Mouse (Mus musculus) heart, adult 11 months (tissue): ENCODE results near the gene Fcgr1.
"Not testable (repeated sequence)": the region's sequence is repeated elsewhere in the genome, so short reads cannot be mapped to it uniquely, and the experiment has no call there.

Source experiments
- DNase-seq: peaks from one replicate; pipeline ENCODE4 v3.0.0; 2022

Fcgr1 gene

DNA sequence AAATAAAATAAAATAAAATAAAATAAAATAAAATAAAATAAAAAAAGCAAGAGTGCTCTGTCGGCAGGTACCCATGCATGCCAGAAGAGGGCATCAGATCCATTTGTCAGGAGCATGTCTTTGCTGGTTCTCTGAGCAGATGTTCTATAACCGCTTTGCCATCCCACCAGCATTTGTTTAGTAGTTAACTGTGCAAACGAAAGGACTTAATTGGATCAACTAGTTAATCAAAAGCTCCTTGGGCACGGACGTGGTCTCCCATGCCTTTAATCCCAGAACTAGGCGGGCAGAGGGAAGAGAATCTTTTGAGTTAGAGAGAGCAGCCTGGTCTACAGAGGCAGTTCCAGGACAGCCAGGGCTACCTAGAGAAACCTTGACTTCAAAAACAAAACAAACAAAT, 33.4 kb upstream of the Fcgr1 start:
- peak; percentile 86 for DNase-seq

DNA sequence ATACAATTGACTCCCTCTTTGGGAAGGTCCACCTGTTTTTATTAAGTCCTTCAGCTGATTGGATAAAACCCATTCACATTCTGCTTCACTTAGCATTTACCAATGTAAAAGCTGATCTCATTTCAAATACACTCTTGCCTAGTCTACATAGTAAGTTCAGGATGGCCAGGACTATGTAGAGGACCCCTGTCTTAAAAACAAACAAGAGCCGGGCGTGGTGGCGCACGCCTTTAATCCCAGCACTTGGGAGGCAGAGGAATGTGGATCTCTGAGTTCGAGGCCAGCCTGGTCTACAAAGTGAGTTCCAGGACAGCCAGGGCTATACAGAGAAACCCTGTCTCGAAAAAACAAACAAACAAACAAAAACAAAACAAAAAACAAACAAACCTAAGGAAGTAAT, 30.0 kb upstream of the Fcgr1 start:
- peak; percentile 56 for DNase-seq

DNA sequence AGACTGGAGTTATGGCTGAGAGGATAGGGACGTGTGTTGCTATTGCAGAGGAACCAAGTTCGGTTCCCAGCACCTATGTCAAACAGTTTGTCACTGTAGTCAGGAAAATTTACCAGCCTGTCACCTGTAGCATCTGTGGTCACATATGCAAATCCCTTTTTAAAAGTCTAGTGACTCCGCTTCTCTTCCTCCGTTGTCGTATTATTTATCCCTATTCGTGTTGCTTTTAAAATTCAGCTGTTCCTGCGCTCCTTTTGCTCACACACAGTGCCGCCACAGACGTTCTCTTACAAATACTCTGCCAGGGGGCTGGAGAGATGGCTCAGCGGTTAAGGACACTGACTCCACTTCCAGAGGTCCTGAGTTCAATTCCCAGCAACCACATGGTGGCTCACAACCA, 28.8 kb upstream of the Fcgr1 start:
- peak; percentile 60 for DNase-seq

DNA sequence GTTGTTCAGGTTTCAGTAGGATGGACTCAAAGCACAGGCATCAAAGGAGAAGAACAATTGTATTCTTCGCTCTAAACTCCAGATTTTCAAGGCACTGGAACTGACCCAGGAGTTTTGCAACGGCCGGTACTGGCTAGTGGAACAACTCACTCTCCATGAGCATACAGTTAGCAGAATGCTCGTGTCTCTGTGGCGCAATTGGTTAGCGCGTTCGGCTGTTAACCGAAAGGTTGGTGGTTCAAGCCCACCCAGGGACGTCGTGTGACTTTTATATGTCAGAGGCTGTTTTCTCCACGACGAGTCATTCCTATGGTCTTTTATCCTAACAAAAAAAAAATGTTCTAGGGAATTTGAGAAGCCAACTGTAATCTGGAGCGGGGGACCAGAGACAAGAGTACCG, 28.1 kb upstream of the Fcgr1 start:
- DNase-seq: peak; percentile 87

DNA sequence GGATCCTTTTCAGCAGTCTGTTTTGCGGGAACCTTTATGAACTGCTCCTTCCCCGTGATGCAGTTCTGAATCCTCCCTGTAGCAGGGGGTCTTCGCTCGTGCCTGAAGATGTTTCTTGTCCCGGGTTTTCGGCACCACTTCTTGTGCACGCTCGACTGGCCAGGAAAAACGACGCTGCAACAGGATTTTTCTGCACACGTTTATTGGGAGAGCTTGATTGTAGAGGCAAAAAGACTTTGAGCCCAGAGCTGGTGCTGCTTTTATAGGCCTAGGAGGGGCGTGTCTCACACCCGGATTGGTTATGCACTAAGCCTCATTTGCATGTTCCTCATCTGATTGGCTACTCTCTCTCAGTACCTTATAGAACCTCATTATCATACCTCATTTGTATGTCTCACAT, 26.2 kb upstream of the Fcgr1 start:
- DNase-seq: peak; percentile 46

DNA sequence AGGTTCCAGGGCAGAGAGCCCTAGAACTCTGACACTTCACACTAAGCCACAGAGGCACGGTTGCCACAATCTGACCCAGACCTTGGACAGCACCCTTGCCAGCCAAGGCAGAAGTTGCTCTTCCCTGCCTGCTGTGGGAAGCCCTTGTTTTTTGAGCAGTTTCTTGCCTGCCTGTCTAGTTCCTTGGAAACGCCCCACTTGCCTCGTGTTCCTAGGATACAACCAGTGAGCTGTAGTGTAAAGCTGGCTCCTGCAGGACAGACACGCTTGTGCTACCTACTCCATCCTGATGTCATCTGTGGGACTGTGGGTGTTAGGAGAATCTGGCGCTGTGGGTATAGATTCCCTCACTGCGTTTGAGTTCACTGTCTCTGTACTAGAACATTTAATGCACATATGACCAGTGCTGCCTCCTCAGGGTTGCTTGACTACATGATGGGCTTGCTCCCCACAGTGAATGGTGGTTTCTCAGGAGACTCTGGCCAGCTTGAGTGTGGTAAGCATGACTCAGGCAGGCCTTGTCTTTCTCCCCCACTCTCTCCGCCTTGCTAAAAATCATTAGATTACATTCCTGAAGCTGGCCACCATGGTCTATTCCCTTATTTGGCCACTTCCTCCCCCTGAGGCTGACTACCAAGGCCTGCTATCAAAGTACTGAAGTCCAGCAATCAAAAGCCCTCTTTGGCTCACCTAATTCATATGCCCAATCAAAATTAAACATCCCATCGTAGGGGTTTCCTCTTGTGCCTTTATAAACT, 18.8 kb upstream of the Fcgr1 start:
- DNase-seq: peak; percentile 64

DNA sequence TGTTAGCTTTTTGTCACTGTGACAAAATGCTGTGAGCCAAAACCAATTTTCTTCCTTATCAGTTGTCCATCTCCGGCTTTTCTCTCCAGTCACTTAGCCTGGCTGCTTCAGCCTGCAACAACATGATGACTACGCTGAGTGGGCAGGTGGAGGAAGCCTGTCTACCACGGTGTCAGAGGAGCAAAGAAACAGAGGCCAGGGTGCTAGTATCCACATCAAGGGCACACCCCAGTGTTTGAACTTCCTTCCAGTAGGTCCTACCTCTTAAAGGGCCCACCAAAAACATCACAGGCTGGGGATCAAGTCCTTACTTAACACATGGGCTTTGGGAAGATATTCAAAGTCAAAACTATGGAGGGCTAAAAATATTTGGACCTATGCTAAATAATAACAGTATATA, 15.7 kb upstream of the Fcgr1 start:
- peak; percentile 80 for DNase-seq

DNA sequence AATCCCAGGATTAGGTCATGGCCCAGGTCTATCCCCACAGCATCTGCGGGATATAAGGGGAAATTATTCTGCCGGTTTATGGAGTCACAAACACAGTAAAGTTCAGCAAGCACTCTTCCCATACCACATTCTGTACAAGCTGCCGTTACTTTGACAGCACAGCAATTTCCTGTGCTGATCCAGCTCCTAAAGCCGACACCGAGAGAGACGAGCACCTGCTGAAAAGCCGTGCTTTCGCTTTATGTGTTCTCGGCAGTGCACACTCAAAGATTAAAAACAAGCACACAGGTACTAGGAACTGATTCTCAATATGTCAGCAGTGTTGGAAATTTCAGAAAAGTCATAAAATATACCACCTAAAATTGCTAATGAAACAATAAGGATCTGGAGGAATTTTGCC, 12.7 kb upstream of the Fcgr1 start:
- DNase-seq: peak; percentile 76

DNA sequence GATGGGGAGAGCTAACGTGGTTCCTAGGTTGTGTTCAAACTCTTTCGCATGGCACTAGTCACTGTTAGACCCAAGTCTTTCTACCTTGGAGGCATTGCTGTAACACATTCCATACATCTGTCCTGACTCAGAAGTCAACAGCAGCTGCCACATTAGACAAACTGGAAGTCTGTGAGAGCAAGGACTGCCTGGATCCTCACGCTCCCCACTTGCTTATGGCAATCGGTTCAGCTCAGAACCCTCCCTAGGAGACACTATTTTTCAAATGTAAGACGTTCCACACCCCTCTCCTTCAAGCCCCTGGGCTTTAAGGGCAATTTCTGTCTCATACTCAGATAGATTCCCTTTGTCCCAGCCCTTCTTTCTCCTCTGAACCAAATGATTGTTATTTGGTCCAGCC, 8.3 kb upstream of the Fcgr1 start:
- peak; percentile 58 for DNase-seq

DNA sequence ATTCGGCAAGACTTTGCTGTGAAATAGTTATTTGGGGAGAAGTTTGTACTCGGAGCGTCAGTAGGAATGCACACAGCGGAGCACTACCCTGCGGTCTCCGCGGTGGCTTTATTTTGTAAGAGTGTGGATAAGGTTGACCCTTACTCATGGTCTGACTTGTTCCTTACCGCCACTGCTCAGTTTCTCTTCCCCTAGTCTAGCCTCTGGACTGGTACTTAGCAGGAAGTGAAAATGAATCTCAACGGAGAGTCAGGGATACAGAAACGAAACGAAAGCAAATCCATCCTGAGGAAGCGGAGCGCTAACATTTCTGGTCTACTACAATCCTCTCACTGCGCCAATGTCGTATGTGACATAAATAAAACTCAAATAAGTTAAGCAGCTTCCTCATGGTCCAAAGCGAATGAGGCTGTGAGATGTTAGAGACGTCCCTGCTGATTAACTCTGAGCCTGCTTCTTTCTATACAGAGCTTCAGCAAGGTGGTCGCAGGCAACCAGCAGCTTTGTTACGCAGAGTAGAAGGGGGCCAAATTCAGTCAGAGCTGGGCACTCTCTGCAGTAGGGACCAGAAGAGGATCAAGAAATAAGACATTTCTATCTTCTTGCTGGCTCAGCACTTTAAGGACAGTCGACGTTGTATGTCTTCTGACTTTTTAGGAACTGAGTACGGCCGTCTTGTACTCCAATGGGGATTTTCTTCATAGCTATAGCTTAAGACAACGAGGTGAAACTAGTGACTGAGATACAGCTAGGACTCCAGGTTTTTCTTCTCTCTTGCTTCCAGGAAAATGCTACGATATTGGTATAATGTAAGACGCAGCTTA, 7.1 kb upstream of the Fcgr1 start:
- peak; percentile 96 for DNase-seq

DNA sequence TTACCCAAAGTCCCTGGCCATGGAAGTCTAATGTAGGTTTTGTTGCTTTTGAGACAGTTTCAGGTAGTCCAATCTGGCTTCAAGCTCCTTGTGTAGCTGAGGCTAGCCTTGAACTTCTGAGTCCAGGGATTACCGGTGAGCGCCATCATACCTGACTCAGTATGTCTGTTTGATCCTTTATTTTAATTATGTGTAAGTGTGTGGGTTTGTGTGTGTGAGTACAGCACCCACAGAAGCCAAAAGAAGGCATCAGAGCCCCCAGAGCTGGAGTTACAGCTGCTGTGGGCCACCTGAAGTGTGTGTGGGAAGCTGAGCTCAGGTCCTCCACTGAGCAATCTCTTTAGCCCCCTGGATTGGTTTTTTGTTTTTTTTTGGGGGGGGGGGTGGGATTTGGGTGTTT, 5.8 kb upstream of the Fcgr1 start:
- peak; percentile 61 for DNase-seq

DNA sequence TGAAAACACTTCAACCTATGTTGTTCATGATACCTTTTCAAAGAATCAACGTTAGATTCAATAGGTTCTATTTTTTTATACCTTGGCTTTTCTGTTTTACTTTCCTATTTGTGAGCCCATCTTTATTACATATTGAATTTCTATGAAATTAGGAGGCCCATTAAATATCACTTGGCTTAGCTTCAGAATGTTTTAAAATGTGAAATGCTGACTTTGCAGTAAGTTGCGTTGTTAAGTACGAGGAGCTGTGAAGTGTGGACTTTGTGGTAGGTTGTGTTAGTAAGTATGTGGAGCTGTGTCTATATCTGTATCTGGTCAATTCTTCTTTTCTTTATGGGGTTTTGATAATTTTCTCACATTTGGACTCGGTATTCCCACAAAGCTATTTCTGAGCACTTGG, 4.6 kb upstream of the Fcgr1 start:
- no peak for DNase-seq

DNA sequence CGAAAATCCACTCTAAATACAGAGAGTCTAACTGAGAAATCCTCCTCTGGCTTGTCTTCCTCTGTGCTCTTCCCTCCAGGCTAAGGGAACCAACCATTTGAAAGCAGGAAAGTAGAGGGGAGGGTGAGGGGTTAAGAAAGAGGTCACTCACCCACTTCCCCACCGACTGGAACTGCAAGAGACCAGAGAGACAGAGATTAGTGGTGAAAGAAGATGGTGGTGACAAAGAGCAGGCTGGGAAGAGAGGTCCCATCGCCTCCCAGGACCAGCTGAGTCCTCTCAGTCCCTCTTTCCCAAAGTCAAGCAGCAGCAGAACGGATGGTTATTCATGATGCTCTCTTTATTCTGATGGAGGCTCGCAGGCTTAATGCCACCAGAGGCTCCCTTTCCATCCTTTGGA, 401 bp downstream of the Fcgr1 start:
- DNase-seq: peak; percentile 55

DNA sequence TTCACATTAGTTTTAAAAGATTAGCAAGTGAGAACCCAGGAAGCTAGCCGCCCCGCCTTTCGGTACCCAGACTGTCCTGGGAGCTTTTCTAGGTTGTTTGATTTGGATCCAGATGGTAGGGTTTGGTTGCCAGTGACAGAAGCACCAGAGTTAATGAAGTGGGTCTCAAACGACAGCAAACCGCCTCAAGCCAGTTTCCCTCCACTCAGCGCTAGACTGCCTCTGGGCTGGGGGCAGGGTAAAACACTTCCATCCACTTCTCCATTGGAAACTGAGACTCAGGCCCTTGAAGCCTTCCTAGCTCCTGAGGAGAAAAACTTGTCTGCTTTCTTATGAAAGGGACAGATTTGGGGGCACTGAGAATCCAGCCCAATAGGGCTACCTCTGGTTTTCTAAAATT, 1.1 kb downstream of the Fcgr1 start:
- no peak for DNase-seq

DNA sequence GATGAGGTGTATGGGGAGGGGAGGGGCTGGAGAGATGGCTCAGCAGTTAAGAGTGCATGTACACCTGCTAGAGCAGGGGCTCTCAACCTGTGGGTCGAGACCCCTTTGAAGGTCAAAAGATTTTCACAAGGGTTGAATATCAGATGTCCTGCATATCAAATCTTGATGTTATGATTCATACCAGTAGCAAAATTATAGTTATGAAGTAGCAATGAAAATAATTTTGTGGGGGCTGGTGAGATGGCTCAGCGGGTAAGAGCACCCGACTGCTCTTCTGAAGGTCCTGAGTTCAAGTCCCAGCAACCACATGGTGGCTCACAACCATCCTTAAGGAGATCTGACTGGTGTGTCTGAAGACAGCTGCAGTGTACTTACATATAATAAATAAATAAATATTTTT, 3.0 kb downstream of the Fcgr1 start:
- DNase-seq: not testable (repeated sequence)

DNA sequence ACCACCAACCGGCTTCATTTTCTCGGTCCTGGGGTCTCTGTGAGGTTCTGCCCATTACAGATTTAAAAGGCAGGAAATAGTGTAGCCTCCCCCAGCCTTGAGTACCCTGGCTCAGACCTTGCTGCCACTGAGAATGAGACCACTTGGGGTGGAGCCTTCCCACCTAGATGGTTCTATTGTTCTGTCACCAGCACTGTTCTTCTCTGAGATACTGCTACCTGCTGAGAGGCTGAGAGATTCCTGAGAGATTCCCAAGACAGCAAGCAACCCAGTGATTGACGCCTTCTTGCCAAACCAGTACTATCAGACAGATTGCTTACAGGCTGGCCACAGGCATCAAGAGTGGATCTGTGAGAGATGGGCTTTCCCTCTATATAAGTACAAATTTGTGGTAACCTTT, 4.6 kb downstream of the Fcgr1 start:
- DNase-seq: no peak

DNA sequence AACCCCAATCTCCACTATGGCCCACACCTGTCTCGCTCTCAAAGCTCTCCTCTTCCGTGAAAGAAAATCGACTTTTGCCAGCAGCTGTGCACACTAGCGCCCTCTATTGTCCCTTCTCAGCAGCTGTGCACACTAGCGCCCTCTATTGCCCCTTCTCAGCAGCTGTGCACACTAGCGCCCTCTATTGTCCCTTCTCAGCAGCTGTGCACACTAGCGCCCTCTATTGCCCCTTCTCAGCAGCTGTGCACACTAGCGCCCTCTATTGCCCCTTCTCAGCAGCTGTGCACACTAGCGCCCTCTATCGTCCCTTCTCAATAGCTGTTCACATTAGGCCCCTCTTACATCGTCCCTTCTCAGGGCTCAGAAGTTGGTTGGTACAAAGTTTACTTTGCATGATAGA, 6.4 kb downstream of the Fcgr1 start:
- DNase-seq: not testable (repeated sequence)

DNA sequence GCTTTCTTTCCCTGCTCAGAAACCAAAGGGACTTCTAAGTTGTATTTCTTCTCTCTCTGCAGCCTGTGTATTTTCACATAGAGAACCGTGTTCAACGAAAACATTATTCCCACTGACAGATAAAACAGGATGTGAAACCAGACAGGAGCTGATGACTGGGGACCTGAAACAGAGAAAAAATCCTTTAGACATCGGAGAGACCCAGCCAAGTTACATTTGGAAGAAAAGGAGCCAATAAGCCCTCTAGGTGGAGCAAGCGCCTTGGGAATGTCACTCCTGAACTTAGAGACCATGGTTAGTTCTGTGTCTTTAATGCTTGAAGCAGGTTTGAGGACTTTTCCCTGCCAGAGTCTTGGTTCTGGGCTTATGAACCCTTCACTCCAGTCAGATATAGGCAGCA, 9.3 kb downstream of the Fcgr1 start:
- DNase-seq: no peak

DNA sequence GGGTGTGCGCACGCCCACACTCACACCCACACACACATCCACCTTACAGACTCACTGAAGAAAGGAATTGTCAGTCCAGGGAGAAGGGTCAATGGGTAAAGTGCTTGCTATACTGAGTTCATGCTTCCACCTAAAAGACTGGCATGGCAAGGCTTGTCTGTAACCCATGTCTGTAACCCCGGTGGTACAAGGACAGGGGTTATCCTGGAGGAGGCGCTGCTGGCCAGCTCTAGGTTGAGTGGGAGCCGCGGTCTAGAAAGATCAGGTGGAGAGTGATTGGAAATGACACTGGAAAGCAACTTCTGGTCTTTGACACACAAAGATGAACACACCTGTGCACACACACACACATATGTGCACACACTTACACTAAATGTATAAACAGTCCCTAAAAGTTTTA, 13.1 kb downstream of the Fcgr1 start:
- DNase-seq: no peak

DNA sequence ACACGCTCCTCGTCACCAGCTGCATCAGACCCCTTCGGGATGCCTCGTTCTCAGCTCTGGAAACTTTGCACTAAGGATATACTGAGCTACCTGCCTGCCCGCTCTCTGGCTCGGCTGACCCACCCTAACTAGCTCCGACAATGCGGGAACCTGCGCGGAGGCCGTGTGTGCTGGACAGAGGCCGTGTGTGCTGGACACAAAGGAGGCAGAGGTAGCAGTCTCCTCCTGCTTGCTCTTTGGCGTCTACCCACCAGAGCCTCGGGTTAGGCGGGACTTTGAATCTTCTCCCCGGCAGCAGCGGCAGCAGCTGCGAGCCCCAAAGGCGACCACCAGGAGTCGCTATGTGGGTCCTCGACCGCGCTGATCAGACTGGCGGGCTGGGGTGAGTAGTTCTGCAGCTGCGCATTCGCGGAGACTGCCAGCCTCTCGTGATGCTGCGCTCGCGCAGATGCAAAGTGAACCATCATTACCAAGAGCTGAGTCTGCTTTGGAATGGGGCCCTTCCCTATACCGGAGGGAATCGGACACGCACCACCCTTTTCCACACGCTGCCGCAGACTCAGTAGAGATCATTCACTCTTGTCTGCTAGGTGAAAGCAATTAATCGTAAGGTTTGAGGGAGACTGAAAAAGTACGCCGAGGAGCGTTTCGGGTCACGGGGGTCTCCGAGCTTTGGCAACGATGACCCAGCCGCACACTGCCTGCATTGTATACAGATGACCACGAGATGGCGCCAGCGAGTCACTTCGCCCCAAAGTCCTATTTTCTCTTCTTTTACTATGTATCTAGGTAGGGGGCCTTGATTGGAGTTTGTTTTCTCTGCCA, 15.8 kb downstream of the Fcgr1 start:
- DNase-seq: peak; percentile 99

DNA sequence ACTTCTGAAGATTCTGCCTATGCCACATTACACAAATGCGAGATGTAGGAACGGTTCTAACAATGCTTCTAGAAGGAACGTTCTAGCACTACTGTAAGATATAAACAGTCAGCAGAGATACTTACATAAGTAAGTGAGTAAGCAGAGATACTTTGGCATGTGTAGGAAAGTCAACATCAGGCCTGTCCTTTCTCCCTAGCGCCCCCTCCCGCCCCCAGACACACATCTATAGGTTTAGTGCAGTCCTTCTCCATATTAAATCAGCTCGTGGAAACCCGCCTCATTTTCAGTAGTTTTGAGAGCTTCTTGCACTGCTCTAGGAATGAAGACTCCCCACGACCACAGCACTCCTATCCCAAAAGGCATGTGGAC, 16.4 kb downstream of the Fcgr1 start:
- no peak for DNase-seq

DNA sequence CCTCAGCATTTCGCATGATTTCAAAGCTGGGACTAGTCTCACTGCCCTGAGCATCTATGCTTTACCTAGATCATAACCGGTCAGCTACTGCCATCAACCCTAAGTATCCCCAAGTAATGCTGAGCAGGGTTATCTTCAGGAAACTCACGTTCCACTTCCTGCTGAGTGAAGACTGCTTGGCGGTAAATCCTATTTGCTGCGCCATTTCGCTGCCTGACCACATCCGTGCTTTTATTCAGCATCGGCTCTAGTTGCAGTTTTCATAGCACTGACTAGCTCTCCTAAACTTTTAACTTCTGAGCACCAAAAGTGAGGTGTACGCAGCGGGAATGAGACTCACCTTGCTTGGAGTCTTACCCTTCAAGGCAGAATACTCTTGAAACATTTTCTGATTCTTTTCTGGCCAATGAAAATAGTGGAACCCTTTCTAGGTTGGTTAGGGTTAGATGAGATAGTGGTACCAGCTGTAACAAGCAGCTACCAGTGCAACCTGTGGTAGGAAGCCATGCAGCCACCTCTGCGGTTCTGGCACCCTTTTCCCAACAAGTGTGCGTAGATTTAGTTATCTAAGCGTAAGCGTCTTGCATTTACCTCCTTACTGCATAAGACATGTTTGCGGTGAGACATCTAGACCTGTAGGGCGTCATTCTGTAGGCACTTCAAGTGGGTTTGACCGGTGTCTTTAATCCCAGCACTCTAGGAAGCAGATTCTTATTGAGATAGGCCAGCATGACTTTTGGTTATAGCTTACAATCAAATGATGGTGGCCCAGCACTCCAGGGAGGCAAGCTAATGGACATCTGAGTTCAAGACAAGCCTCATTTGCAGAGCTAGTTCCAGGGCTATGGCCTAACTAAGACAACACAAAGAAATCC, 19.9 kb downstream of the Fcgr1 start:
- peak; percentile 91 for DNase-seq
